Mouse (Mus musculus) inflammation-experienced regulatory T-cells, adult 6 months (primary cell): ENCODE results near the gene Cdh1. TPM values are rescaled to one million over a fixed set of nuclear protein-coding genes. Genes with fewer than 3 reads are reported as not detected.

Source experiments
- ATAC-seq: one replicate; pipeline ENCODE4 v1.8.0; 2017
- polyA plus RNA-seq, 3 experiments: library from polyadenylated mRNA; unstranded; fragments of 100-300 nt; shearing (Covaris generic); gene quantifications; one replicate each; pipeline ENCODE4 v1.2.1; 2017

Cdh1 gene
- polyA plus RNA-seq, 3 experiments from 2014 or later, result 0.26 to 2.4 (median 1.1) TPM

DNA sequence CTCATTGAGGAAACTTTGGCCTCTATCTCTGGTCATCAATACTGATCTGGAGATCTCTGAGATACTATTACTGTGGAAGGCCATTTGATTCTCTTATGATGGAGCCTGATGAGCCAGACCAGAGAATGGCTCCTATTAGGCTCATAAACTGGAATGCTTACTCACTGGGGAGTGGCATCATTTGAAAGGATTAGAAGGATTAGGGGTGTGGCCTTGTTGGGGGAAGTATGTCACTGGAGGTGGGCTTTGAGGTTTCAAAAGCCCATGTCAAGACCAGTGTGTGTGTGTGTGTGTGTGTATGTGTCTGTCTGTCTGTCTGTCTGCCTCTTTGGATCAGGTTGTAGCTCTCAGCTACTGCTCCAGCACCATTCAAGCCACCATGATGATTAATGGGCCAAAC is 20.8 kb downstream of the Cdh1 start:
- ATAC-seq, result no peak

DNA sequence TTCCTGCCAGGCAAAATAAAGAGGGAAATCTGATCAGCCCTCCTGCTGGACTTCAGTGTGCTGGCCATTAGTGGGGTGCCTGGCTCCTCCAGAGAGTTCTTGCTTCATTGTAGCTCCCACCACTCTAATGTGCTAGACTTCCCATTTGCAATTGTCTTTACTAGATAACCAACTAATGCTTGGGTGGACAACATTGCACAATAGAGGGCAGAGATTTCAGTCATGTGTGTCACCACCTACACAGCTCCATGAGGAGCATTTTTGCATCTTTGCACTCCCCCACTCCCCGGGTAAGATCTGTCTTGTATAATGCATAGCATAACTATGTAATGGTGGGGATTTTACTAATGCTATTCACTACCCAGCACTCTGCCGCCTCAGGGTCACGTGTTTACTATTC is 21.6 kb downstream of the Cdh1 start:
- no peak for ATAC-seq

DNA sequence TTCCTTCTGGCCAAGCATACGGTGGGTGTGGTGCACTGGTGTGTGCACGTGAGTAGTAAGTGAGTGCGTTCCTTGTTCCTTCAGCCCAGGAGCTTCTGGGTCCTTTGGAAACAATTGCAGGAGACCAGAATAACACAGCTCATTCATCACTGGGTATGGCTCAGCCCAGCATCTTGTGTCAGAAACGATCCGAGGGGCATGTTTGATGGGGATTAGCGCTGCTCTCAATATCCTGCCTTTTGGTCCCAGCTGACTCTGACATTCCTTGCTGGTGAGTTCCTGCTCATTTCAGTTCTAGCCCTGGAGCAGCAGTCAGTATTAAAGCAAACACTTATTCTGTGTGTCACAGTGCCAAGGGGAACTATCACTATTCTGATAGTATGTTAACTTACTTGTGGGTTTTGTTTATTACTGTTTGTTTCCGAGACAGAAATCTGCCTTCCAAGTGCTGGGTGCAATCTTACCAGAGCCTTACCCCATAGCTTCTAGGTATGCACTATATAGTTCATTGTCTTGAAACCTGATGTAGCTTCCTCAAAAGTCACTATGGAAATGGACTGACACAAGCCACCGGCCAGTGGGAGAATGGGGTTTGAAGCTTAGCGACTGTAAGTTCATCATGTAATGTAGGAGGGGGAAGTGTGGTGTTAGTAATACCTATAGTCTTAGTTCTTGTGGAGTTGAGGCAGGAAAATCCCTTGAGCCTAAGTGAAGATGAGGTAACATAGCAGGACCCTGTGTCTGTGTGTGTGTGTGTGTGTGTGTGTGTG is 23.1 kb downstream of the Cdh1 start:
- ATAC-seq, result no peak

DNA sequence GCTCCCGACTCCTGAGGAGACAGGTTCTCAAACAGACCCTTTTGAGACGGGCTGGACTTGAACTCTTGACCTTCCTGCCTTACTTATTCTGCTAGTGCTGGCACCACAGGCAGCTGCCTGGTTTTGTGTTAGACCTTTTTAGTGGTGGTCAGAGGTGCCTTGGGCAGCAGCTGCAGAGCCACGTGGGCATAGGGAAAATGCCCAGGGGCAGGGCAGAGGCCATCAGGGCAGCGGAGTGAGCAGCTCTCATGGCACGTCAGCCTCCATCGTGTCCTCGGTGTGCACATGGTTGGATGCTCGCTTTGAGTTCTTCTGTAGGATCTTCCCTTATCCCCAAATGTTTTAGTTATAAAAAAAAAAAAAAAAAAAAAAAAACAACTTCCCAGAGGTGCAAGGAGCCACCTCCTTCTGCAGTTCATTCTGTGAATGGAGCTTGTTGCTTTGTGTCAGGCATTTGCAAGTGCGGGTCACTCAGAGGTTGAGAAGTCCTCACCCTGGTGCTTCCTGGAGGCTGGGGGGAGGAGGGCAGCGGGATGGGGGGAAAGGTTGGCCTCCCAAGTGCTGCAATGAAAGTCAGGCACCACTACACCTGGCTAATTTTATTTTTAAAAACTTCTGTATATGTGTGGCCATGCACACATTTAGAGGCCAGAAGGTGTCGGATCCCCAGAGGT is 25.3 kb downstream of the Cdh1 start:
- ATAC-seq, result no peak

DNA sequence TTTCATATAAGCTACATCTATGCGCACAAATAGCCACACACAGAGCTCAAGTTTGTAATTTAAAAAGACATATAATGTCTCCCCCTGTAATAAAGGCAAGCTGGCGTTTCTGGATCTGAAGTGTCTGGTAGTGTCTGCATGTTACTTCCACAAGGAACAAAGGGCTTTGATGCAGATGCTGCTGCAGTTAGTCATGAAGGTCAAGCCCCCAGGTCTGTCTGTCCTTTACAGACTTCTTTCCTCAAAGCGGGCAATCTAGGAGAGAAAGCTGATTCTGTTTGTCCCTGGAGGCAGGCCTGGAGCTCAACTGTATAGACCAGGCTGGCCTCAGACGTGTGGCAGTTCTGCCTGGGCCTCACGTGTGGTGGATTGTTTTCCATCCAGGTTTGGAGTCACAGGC is 26.3 kb downstream of the Cdh1 start:
- no peak for ATAC-seq

DNA sequence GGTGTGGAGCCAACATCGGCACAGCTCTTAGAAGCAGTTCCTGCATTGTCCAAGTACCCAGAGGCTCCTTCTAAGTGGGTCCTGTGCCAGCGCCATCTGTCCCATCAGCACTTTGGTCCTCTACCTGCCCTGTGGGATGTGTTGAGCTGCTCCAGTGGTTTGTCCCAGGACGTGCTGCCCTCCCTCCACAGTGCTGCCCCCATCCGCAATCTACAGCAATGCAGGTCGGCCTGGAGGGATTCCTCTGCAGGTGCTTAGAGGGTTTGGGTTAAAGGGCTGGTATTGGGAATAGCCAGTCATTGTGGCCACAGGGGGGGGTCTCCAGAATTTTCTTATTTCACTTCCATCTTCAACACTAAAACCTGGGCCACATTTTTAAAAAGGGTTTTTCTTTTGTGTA is 28.8 kb downstream of the Cdh1 start:
- ATAC-seq, result no peak

DNA sequence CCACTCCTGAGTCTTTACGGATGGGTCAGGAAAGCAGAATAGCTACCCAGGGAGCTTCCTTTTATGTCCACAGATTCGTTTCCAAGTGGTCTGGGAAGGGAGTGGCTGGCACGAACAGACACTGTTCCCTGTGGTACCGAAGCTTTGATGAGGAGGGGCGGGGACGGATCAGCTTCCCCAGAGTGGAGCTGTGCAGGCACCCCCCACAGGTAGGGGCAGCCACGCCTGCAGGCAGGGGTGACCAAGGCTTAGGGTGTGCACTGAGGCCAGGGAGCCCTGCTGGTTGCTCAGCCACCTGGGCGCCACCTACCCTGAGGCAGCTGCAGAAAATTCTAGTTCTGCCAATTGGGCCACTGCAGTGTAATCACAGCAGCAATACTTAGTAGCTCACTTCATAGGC is 29.5 kb downstream of the Cdh1 start:
- no peak for ATAC-seq

DNA sequence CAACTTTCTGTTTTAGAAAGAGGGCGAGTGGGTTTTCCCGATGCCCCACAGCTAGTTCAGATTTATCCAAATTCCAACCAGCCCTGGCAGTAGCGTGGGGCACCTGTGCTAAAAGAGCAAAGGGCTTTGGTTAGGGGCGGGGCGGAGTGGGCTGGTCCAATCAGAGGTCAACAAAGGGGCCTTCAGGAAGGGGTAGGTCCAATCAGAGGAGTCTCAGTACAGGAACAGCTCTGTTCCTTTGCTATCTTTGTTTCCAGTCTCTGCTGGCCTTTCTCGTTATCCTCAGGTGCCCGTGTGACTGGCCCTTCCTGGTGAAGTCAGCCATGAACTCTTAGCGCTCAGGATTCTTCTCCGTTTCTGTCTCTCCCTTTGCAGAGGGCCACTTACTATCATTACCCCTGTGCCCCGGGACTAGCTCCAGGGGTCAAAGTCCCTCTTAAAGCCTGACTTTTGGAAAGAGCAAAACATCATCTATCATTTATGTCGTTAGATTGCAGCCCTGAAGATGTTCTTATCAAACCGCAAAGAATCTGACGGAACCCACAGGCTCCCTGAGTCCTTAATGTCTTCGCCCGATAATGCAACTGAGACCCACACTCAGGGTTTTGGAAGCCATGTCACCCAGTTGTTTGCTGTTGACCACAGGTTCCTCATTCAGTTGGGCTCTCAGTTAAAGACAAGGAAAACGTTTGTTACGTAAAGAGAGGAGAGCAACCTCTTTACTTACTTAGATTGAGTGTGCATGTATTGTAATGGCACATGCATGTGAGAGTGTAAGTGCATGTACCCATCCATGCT is 30.4 kb downstream of the Cdh1 start:
- ATAC-seq, result peak; percentile 95

DNA sequence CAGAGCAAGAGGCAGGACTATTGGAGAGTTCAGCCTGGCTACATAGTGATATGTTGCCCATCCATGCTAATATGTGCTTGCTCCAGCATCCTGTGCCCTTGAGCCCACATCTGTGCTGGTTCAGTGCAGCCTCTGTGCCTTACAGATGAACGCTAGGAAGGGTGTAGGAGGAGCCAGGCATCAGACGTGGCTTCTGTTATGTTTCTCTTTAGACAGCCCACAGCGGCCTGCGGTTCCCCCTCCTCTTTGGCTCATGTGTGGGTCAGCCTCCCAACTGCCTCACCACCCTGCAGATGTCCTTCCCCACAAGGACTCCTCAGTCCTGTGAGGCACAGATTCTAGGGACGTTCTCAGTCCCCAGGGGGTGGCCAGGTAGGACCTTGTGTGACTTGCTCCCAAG is 32.1 kb downstream of the Cdh1 start:
- no peak for ATAC-seq

DNA sequence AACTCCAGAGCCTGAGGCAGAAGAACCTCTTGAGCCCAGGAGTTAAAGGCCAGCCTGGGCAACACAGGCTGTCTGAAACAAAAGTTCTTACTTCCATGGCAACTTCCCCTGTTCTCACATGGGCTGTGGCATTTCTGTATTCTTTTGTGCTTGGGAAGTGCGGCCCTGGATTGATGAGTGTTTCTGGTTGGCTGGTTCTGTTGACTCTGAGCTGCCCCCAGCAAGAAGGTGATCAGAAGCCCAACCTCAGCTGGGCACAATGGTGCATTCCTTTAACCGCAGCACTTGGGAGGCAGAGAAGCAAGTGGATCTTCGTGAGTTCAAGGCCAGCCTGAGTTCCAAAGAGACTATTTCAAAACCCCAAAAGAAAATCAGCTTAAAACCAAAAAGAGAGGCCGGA is 34.3 kb downstream of the Cdh1 start:
- ATAC-seq, result no peak

DNA sequence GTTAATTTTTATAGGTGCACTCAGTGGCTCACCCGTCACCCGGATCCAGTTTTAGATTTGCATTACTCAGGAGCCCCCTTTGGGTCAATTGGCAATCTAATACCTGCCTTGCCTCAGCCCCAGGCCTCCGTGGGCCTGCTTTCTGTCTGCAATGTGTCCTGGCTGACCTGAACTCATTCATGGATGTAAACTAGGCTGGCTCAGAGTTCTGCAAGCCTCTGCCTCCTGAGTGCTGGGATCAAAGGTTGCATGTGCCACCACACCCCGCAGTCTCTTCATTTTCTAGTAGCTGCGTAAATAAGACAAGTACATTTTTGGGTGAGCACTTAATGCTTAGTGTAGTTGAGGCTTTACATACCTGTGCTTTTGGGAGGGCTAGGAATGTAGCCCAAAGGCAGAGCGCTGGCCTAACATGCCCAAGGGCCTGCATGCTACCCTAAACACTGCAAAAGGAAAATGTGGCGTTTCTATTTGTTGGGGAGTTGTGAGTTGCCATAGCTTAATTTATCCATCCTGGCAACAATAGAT is 35.7 kb downstream of the Cdh1 start:
- no peak for ATAC-seq

DNA sequence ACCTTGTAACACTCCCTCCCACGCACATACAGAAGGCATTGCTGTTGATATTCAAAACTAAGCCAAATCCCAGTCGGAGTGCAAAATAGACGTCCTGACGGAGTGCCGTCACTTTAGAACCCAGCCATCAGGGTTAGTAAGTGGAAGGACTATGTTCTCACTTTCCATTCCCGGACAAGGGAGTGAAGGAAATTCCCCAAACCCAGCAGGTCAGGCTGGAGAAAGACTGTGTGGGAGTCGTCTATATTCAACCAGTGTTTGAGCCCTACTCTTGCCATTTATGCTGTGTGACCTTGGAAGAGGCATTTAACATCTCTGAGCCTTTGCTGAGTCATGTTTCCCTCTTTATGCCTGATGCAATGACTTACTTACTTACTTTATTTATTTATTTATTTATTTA is 37.1 kb downstream of the Cdh1 start:
- no peak for ATAC-seq

DNA sequence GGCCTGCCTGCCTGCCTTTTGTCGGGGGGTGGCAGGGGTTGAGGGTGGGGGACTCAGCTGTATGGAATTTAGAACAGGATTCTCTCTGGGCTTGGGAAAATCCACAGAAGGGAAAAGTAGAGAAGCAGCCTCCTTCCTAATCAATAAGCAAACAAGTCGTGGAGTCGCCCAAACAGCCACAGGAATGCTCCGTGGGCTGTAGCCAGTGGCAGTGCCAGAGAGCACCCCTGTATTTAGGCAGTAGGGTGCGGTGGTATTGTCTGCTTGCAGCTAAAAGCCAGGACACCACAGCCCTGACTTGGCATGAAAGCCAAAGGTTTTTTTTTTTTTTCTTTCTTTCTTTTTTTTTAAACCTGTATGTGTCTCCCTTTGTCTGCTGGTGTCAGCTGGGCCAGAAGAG is 37.8 kb downstream of the Cdh1 start:
- ATAC-seq, result no peak

DNA sequence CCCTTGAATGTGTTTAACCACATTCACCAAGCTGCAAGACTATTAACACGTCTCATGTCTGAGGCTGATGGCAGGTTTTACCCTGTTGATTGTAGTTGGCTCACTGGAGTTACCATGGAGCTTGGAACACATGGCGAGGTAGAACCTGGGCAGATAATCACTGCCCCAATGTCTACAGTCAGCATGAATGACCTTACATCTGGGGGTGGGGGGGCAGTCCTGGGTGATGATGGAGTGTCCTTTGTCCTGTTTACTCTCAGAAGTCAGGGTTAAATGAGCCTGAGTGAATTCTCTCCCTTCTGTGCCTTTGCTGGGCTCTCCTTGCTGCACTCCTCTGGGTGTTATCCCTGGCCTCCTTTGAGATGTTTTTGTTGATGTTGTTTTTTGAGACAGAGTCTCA is 39.0 kb downstream of the Cdh1 start:
- no peak for ATAC-seq

DNA sequence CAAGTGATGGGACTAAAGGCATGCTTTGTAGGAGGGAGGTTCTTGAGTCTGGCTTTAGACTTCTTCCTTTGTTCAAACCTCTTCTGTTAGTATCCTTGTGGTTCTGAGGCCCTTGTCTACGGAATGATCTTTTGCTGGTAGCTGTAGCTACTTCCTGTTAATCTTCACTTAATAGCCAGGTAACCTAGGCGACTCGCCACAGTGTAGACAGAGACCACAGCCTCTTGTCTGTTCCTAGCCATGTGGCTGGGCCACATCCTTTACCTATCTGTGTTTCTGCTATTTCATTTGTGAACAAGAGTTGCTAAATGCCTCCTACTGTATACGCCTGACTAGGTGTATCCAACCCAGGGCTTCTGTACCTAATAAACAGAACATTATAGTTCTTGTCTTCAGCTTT is 39.9 kb downstream of the Cdh1 start:
- peak; percentile 98 for ATAC-seq

DNA sequence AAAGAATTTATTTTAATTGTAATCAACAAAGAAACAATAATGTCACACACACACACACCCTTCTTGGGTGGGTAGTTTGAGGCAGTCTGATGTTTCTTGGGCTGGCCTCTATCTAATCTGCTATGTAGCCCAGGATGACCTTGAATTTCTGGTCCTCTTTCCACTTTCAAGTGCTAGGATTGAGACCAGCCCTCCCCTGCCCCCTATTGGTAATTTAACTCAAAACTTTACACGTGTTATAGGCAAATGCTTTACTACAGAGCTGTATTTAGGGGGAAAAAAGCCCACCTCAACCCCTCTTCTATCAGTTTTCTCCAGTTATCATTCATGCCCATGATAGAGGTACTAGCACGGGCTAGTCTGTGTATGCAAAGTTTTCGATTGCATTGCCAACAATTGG is 41.8 kb downstream of the Cdh1 start:
- ATAC-seq, result no peak

DNA sequence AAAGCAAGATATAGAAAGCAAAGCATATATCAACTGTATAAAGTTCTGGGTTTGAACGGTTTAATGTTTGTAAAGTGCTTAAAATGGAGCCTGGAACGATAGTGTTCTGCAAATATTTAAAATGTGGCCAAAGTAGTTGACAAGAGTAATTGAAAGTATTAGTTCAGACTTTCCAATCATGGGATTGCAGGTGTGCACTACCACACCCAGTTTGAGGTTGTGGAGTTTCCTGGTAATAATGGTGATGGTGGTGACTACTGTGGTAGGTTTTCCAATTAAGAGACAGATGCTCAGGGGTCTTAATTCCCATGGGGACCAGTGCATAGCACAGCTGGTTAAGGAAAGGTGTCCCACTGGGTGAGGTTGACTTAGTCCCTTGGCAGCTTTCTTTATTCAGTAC is 43.0 kb downstream of the Cdh1 start:
- no peak for ATAC-seq

DNA sequence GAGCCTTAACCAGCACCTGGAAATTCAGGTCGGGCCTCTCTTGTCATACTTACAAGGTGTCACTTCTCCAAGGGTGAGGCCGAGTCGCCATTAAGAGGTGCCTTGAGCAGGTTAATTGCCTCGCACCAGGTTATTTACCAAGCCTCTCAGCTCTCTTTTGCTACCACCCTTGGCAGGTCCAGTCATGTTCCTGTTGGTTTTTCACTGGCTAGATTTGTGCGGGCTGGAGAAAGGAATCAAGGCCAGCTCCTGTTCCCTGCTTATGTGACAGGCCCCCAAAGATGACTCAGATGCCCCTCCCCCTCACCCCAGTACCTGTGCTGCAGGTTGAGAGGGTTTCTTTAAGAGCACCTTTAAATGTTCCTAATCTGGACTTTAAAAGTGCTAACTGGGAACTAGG is 43.6 kb downstream of the Cdh1 start:
- ATAC-seq, result no peak

DNA sequence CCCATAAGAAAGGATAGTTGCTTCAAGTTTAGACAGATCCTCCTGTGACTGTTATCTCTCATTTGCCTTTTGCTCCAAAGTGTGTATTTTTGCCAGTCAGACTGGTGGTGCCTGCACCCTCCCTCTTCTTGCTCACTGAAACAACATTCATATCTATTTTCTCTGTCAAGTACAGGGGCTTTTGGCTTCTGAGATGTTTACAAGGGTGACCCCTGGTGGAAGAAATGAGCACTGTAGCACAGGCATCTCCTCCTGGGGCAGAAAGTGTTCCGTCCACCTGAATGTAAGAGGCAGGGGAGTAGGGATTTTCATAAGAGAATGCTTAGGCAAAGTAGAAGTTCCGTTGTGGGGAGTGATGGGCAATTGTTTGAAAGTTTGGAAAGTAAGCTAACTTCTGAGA is 44.2 kb downstream of the Cdh1 start:
- no peak for ATAC-seq

DNA sequence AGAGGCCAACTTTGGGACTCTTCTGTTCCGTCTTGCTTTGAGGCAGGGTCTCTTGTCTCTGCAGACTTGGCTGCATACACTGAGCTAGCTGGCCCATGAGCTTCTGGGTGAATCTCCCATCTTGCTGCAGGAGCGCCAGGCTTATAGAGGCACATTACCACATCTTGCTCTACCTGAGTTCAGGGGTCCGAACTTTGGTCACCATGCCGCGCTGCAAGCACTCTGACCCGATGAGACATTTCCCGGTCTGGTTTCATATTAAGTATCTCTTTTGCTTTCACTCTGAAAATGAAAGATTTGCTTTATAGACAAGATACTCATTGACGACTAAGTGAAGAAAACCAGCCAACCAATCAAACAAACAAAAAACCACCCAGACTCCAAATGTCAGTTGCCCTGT is 45.3 kb downstream of the Cdh1 start:
- ATAC-seq, result no peak

DNA sequence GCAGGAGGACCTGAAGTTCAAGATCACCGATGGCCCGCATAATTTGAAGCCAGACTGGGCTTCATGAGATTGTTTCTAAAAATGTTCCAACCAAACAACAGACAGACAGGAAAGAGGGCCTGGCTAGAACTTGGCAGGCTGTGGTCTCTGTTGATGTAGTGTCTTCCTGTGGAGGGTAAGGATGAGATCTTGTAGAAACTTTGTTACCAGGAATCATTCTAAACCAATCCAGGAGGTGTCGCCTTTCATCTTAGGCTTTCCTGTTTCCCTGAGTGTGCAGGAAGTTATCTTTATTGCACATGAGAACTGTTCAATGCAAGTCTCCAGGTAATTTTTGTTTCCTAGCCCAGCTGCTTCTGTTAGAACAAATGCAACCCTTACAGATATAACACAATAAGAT is 48.8 kb downstream of the Cdh1 start:
- ATAC-seq, result no peak

DNA sequence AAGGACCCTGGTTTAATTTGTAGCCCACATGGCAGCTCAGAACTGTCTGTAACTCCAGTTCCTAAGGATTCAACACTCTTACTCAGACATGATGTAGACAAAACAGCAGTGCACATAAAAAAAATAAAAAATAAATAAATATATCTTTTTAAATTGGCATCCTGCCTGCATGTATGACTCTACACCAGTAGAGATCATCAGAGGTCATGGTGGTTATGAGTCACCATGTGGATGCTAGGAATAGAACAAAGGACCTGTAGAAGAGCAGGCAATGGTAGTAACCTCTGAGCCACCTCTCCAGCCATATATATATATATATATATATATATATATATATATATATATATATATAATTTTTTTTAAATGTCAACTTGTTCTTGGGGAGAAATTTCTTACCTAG is 52.9 kb downstream of the Cdh1 start:
- ATAC-seq, result no peak

DNA sequence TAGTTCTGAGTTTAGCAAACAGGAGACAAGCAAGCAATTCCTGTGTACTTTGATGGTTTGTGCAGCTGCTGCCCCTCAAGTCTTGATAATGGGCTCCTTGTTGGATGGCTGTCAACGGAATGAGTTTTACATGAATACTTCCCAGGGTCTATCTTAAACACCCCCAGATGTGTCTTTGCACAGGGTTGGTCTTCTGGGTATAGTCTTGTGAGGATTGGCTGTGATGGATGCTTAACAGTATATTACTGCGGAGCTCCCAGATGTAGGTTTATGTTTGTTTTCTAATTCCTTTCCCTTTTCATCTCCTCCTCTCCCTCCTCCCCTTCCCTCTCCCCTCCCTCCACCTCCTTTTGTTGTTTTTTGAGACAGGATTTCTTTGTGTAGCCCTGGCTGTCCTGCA is 69.6 kb downstream of the Cdh1 start:
- ATAC-seq, result no peak

DNA sequence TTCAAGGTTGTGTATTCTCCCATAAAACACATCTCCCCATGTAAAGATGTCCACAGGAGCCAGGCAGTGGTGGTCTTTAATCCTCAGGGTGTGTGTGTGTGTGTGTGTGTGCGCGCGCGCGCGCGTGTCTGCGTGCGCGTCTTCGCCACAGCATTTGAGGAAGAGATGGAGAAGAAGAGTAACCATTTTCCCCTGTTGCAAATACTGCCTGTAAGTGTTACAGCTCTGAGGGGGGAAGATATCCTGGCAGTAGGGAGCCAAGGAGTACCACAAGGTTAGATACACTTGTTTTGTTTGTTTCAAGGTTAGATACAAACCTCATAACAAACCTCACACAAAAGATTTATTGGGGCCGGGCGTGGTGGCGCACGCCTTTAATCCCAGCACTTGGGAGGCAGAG is 71.2 kb downstream of the Cdh1 start:
- ATAC-seq, result no peak
